Mouse (Mus musculus) erythroid progenitor cell, adult 5-6 weeks (primary cell): ENCODE results near the gene Bach2. TPM values are rescaled to one million over a fixed set of nuclear protein-coding genes. Genes with fewer than 3 reads are reported as not detected.

Experiments
- ATAC-seq: replicated peaks from 2 replicates; pipeline ENCODE4 v1.8.0; 2016; ENCODE audit warnings: moderate number of reproducible peaks, mild to moderate bottlenecking, moderate TSS enrichment, inconsistent platforms; ENCODE audit not compliant: poor library complexity, low FRiP score, severe bottlenecking
- total RNA-seq, 2 experiments: library from RNA; stranded (forward) in 1 of 2; stranded (reverse) in 1 of 2; fragments of 150-400 nt in 1 of 2; fragments of 186-747, 209-891 nt in 1 of 2; gene quantifications; 2 replicates each; pipeline versions ENCODE4 v1.2.3 to v1.2.4; 2015 to 2017; ENCODE audit warnings: low replicate concordance in 2 of 2

Gene Bach2
- total RNA-seq, 2 experiments from 2014 or later, result 2.1 to 14.7 TPM

DNA sequence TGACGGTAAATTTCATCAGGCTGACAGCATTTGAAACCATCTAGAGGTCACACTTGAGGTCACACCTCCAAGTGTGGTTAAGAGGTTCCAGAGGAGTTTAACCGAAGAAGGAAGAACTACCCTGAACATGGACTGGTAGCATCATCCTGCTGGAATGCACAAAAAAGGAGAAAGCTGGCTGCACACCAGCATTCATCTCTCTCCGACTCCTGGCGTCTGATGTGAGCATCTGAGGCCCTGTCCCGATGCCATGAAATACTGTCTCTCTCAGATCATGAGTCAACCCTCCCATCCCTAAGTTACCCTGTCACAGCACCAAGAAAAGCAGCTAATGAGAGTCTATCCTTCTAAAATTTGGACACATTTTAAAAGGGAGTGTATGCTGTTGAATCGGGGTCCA is 17.6 kb upstream of the Bach2 start:
- no peak for ATAC-seq

DNA sequence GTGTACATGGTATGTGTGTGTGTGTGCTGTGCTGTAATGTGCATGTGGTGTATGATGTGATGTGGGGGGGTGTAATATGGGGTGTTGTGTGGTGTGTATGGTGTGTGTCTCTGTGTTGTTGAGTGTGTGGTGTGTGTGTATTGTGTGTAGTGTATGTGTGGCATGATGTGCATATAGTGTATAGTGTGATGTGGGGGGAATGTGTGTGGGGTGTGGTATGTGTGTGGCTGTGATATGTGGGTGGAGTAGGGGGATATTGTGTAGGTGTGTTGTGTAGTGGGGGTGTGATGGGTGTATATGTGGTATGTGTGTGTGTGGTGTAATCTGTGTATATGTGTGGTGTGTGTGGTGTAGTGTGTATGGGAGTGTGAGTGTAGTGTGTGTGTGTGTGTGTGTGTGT is 15.0 kb upstream of the Bach2 start:
- no peak for ATAC-seq

DNA sequence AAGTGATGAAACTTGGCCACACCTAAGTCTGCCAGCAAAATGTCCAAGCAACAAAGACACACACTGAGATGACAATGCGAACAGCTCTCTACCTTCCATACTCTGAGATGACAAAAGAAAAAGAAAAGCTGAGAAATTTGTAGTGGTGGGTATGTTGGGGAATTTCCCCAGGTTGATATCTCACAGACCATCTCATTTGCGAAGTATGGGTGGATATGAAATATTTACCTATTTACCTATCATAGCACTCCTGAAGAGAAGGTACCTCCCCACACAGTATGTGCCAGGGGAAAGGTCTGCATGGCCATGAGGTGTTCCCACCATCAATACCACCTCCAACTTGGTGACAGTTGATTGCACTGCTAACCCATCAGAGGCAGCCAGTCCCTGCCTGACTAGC is 13.4 kb upstream of the Bach2 start:
- no peak for ATAC-seq

DNA sequence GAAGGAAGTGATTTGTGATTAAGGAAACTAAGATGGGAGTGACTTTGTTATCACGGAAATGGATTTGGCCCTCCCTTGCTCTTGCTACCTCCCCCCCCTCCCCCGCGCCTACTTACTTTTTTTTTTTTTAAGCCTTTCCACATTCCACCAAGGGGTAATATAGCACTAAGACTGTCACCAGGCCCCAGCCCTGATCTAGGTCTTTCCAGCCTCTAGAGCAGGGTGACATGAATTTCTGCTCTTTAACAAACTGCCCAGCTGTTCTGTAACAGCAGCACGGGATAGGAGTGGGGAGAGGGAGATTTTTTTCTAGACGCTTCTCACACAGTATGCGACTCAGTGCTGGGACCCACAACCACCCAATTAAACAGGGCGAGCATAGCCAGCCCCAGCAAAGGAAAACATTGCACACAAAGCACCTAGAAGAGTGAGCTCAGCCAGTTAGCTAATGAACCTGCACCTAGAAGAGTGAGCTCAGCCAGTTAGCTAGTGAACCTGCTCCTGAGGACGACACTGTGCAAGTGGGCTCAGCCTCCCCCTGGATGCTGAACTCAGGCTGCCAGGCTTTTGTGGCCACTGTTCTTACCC is 10.5 kb upstream of the Bach2 start:
- ATAC-seq, result no peak

DNA sequence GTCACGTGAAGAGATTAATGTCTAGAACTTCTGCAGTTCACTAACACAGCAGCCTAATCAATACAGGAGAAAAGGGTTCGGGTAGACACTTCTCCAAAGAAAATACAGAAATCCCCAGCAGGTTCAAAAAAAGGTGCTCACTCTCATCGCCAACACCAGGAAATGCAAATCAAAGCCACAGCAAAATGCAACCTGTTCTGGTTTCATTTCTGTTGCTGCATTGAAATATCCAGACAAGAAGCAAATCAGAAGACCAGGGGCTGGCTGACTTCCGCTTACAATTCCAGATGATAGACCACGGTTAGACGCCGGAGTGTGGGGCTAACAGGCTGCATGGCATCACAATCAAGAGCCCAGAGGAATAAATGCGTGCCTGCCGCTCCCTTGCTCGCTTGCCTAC is 9.3 kb upstream of the Bach2 start:
- no peak for ATAC-seq

- no peak for ATAC-seq
Observed at GRCm38 (mm10) chr4:32231258-32232055, 7.1 kb upstream of the Bach2 start.

DNA sequence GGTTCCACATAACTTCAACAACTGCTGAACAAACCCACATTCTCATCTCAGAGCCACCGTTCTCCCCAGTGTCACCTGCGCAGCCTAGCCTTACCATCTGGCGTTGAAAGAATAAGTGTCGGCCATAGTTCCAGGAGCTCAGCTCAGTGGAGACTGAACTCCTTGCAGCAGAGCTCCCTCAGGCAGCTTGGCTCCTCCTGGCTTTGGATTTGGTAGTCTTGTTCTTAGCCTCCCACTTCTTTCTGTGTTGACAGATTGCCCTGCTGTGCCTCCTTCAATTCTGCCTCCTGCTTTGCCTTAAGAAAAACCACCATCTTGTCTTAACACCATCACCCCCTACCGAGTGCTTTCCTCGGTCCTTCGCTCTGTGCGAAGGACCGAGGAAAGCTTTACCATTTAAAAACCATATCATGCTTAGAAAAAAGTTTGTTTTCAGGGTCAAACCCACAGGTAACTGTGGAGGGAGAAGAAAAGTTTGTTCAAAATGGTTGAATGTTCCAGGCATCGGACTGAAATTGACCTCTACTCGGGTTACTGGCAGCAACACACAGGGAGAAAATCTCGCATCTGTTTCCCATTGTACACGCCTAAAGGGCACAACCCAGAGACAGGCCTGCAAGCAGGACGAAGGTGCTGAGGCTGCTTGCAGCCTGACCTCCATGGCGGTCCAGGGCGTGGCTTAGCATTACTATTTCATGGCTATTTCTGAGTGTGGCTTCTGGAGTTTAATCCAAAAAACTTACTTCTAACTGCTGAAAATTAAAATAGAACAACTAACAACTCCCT is 2.5 kb upstream of the Bach2 start:
- ATAC-seq, result no peak

DNA sequence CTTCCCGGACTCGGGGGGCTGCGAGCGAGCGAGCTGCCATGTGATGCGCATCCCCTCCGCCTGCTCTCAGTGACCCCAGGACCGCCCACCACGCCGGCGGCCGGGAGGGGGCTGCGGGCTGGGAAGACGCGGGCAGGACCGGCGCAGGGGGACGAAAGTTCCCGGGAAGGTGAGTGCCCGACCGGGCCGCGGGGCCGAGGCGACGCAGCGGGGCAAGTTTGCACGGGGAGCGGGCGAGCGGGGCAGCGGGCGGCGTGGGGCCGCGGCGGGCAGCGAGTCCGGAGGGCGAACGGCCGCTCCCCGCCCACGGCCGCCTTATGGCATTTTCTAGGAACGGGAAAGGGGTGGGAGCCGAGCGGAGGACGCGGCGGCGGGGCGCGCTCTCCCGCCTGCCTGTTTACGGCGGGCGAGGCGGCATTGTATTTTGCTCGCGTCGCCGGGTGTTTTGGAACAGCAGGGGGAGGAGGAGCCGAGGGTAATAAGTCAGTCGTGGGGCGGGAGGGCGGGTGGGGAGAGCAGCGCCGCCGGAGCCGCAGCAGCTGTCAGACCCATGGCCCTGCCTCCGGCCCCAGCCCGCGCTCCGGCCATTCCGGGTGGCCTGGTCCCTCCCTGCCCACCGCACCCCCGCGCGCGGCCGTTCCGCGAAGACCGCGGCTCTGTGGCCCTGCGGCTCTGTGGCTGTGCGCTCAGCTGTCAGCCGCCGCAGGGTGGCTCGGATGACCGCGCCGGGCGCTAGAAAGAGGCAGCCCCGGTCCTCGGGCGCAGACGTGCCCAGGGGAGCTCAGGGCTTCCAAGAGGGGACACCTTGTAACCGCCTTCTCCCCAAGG is 531 bp downstream of the Bach2 start:
- no peak for ATAC-seq

GRCm38 (mm10) chr4:32239749-32240131 is 1.1 kb downstream of the Bach2 start:
- ATAC-seq, result no peak

DNA sequence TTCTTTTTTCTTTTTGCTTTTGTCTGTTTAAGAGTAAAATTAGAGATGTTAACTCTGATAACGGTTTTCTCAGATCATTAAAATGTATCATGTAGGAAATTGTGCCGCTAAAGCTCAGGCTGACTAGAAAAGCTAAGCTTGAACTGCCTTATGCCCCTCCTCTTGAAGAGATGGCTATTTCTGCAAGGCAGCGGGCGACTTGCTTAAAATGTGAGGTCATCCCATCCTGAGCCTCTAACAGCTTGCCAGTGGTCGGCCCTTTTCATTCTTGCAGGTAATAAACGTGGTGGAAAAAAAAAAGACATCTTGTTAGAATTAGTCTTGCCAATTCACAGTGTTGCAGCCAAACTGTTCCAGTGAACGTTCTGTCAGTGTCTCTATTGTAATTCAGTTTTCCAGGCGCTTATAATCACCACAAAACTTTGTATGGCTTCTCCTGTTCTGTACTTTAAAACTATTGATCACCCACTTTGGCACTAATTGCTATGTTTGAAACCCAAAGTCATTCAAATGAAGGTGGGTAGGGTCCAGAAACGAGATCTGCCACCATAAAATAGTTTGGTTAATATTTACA is 1.9 kb downstream of the Bach2 start:
- no peak for ATAC-seq

GRCm38 (mm10) chr4:32241351-32241980 is 2.9 kb downstream of the Bach2 start:
- ATAC-seq, result no peak

GRCm38 (mm10) chr4:32242122-32242615 is 3.6 kb downstream of the Bach2 start:
- no peak for ATAC-seq

- ATAC-seq, result no peak
Observed at GRCm38 (mm10) chr4:32243458-32243857, 4.9 kb downstream of the Bach2 start.

- ATAC-seq, result no peak
Observed at GRCm38 (mm10) chr4:32244092-32244745, 5.6 kb downstream of the Bach2 start.

- no peak for ATAC-seq
Observed at GRCm38 (mm10) chr4:32245586-32245985, 7.0 kb downstream of the Bach2 start.

DNA sequence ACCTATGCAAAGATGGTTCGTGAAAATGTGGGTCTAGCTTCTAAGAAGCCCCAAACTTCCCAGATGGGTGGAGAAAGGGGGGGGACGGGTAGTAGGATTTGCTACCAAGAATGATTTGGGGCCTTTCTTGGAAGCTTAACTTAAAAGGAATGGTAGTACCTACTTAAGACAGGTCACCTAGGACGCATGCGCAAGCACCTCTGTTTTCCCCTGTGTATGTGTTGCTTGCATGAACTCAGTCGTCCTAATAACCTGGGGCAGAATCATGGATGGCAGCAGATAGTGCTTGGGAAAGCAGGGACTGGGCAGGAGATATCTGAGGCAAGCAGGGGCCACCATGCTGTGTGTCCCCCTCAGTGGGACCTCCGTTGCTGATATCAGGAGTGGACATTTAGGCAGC is 7.4 kb downstream of the Bach2 start:
- no peak for ATAC-seq

- ATAC-seq, result no peak
Observed at GRCm38 (mm10) chr4:32246801-32247200, 8.2 kb downstream of the Bach2 start.

DNA sequence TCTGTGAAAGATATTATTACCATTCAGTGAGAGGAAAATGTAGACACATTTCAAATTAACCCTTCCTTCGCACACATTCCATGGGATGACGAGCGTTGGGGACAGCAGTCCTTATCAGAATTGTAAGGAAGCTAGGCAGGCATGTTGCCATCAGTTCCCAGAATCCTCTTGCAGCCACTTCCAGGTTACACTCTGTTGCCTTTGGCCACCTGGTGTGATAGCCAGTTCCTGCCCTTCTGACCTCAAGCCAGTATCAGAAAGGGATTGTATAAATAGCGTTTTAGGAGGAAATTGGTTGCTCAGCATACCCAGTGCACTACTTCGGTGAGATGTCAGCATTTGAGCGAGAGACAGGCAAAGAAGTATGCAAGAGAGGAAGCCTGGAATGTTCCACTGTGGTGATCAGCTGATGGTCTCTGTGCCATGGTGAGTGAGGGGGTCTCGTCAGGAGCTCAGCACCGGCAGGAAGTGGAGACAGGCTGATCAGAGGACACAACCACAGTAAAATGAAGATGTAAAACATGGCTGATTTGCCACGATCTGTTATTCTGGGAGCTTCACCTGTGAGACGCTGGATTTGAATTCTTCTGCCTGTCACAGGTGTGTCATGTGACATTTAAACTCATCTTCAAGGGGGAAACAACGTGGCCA is 9.0 kb downstream of the Bach2 start:
- ATAC-seq, result no peak
